Mouse (Mus musculus): ENCODE results near the gene Rgs8. TPM values are rescaled to one million over a fixed set of nuclear protein-coding genes. Genes with fewer than 3 reads are reported as not detected.

The Rgs8 gene
- polyA plus RNA-seq, 1 experiment from 2014 or later, result 46.9 TPM

- Histone ChIP-seq H3K36me3 (replicated peaks) (no peaks in the 10 kb centered on the region), H3K9ac (peak overlapping the region; percentile 47; the same call in 1 of the 2 replicates), H3K27ac (no peak overlapping the region), H3K4me1 (peaks cover 80% of the 10 kb centered on the region), H3K4me3 (peak overlapping the region; percentile 53), H3K9me3 (no peaks in the 10 kb centered on the region), H3K4me2 (peak overlapping the region; percentile 84), H3K27me3 (replicated peaks) (no peaks in the 10 kb centered on the region)
- ATAC-seq (replicated peaks), result no peak
- WGBS, result 26% methylated on average over 13 of the region's 13 CpGs
Measured at GRCm38 (mm10) chr1:153739437-153740015, 86.7 kb downstream of the Rgs8 start.

- H3K9ac ChIP-seq, result peak within 1 kb of the TSS; percentile 47
- ATAC-seq (replicated peaks), result peak; percentile 65
- no peaks in the 10 kb centered on the region for H3K36me3 ChIP-seq (replicated peaks)
- H3K27me3 ChIP-seq (replicated peaks), result no peaks in the 10 kb centered on the region
- under 1% methylated on average over 28 of the region's 28 CpGs for WGBS
- H3K4me2 ChIP-seq, result peak within 1 kb of the TSS; percentile 84
- no peak within 1 kb of the TSS for H3K27ac ChIP-seq
- H3K9me3 ChIP-seq, result no peaks in the 10 kb centered on the region
- peak within 1 kb of the TSS; percentile 53 for H3K4me3 ChIP-seq
- H3K4me1 ChIP-seq, result peaks cover 80% of the 10 kb centered on the region
Measured at GRCm38 (mm10) chr1:153740145-153740544, 87.3 kb downstream of the Rgs8 start, which contains the start of gene Rgs16. TSS of gene Rgs16 (plus strand) at chr1:153740349.

DNA sequence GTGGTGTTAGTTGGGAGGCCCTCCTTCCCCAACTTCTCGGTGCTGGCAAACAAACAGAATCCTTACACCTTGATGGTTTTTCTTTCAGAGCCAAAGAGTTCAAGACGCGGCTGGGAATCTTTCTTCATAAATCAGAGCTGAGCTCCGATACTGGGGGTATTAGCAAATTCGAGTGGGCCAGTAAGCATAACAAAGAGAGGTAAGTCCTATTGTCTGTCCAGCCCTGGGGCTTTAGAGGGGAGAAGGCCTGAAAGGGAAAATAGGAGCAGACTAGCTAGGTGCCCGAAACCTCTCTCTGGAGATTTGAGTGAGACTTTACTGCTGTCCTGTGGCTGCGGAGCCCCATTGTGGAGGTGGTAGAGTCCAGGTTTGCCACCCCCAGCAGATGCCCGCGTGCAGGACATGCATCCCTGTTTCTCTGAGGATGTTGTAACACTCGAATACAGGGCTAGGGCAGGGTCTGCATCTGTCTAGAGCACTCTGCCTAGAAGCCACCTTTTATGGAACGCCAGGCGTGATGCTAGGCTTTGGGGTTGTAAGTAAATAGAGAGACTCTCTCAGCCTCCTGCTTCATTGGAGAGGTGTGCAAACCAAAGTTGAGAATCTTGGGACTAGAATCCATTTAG, 88.1 kb downstream of the Rgs8 start:
- H3K9ac ChIP-seq, result peak overlapping the region; percentile 47; the same call in 1 of the 2 replicates

GRCm38 (mm10) chr1:153741551-153742316, 88.9 kb downstream of the Rgs8 start:
- no peak for ATAC-seq (replicated peaks)
- H3K4me3 ChIP-seq, result peak overlapping the region; percentile 53
- WGBS, result 59% methylated on average over 18 of the region's 18 CpGs
- H3K36me3 ChIP-seq (replicated peaks), result no peaks in the 10 kb centered on the region
- H3K27me3 ChIP-seq (replicated peaks), result no peaks in the 10 kb centered on the region
- H3K9ac ChIP-seq, result no peak overlapping the region
- no peaks in the 10 kb centered on the region for H3K9me3 ChIP-seq
- peak overlapping the region; percentile 84 for H3K4me2 ChIP-seq
- H3K4me1 ChIP-seq, result peaks cover 70% of the 10 kb centered on the region
- H3K27ac ChIP-seq, result no peak overlapping the region

More for the DNA sequence above, 88.1 kb downstream of the Rgs8 start:
- WGBS, result 22% methylated on average over 12 of the region's 12 CpGs
- Histone ChIP-seq H3K4me1 (peaks cover 79% of the 10 kb centered on the region), H3K27me3 (replicated peaks) (no peaks in the 10 kb centered on the region), H3K36me3 (replicated peaks) (no peaks in the 10 kb centered on the region), H3K4me3 (peak overlapping the region; percentile 53), H3K9me3 (no peaks in the 10 kb centered on the region), H3K4me2 (peak overlapping the region; percentile 84), H3K27ac (no peak overlapping the region)
- ATAC-seq (replicated peaks), result no peak

- 60% methylated on average over 11 of the region's 11 CpGs for WGBS
- peak overlapping the region; percentile 84 for H3K4me2 ChIP-seq
- ATAC-seq (replicated peaks), result no peak
Measured at GRCm38 (mm10) chr1:153742374-153743155, 89.7 kb downstream of the Rgs8 start.

DNA sequence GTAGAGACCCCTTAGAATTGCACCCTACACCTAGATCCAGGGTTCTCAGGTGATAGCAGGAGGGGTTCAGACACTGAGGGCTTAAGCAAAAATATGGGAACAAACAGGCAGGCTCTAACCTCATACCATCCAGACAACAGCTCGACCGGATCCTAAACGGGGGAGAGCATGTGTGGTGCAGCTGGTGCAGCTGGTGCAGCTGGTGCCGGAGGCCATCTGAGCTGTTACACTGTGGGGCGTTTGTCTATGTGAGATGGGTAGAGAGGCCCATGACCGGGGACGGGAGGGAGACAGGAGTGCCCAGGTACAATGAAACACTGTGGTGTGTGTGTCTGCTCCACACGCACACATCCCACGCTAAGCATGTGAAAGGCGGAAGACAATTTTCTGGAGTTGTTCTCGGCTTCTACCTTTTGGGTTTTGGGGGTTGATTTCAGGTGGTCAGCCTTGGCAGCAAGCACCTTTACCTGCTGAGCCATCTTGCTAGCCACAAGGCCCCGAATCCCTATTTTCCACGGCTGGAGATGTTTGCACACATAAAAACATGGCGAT, 93.4 kb downstream of the Rgs8 start:
- no peak overlapping the region for H3K9ac ChIP-seq
- no peak; the same call in 1 of the 2 replicates for ATAC-seq (replicated peaks)
- 69% methylated on average over 14 of the region's 14 CpGs for WGBS
- no peaks in the 10 kb centered on the region for H3K27me3 ChIP-seq (replicated peaks)
- H3K4me3 ChIP-seq, result no peak overlapping the region
- no peaks in the 10 kb centered on the region for H3K36me3 ChIP-seq (replicated peaks)
- H3K27ac ChIP-seq, result no peak overlapping the region
- peaks cover 53% of the 10 kb centered on the region for H3K4me1 ChIP-seq
- H3K9me3 ChIP-seq, result no peaks in the 10 kb centered on the region
- H3K4me2 ChIP-seq, result no peak overlapping the region

More at GRCm38 (mm10) chr1:153742374-153743155, 89.7 kb downstream of the Rgs8 start:
- Histone ChIP-seq H3K4me1 (peaks cover 65% of the 10 kb centered on the region), H3K9ac (no peak overlapping the region), H3K27me3 (replicated peaks) (no peaks in the 10 kb centered on the region), H3K27ac (no peak overlapping the region), H3K9me3 (no peaks in the 10 kb centered on the region), H3K4me3 (peak overlapping the region; percentile 53; the same call in 1 of the 2 replicates), H3K36me3 (replicated peaks) (no peaks in the 10 kb centered on the region)

- no peak overlapping the region for H3K4me3 ChIP-seq
- ATAC-seq (replicated peaks), result no peak
- no peaks in the 10 kb centered on the region for H3K9me3 ChIP-seq
- 3% methylated on average over 12 of the region's 12 CpGs for WGBS
- H3K9ac ChIP-seq, result no peak overlapping the region
- no peaks in the 10 kb centered on the region for H3K27me3 ChIP-seq (replicated peaks)
- H3K36me3 ChIP-seq (replicated peaks), result no peaks in the 10 kb centered on the region
- H3K4me1 ChIP-seq, result peaks cover 53% of the 10 kb centered on the region
- no peak overlapping the region for H3K4me2 ChIP-seq
- H3K27ac ChIP-seq, result no peak overlapping the region
Measured at GRCm38 (mm10) chr1:153746728-153747127, 93.9 kb downstream of the Rgs8 start.

GRCm38 (mm10) chr1:153747861-153748530, 95.2 kb downstream of the Rgs8 start:
- Histone ChIP-seq H3K27me3 (replicated peaks) (no peaks in the 10 kb centered on the region), H3K4me1 (peaks cover 53% of the 10 kb centered on the region), H3K4me3 (no peak overlapping the region), H3K27ac (no peak overlapping the region), H3K9ac (no peak overlapping the region), H3K4me2 (no peak overlapping the region), H3K9me3 (no peaks in the 10 kb centered on the region), H3K36me3 (replicated peaks) (no peaks in the 10 kb centered on the region)
- 71% methylated on average over 12 of the region's 12 CpGs for WGBS
- no peak for ATAC-seq (replicated peaks)

GRCm38 (mm10) chr1:153748549-153748948, 95.7 kb downstream of the Rgs8 start:
- Histone ChIP-seq H3K27ac (peak overlapping the region; percentile 90; the same call in 1 of the 2 replicates), H3K4me1 (peaks cover 48% of the 10 kb centered on the region), H3K4me3 (no peak overlapping the region), H3K9me3 (no peaks in the 10 kb centered on the region), H3K9ac (no peak overlapping the region), H3K36me3 (replicated peaks) (peaks cover under 1% of the 10 kb centered on the region; the same call in 1 of the 2 replicates), H3K4me2 (peak overlapping the region; percentile 57; the same call in 1 of the 2 replicates), H3K27me3 (replicated peaks) (no peaks in the 10 kb centered on the region)
- 0% methylated on average over 1 of the region's 1 CpGs for WGBS
- no peak for ATAC-seq (replicated peaks)

- peaks cover 8% of the 10 kb centered on the region; the same call in 1 of the 2 replicates for H3K36me3 ChIP-seq (replicated peaks)
- peaks cover 42% of the 10 kb centered on the region for H3K4me1 ChIP-seq
- ATAC-seq (replicated peaks), result peak; percentile 70
Measured at GRCm38 (mm10) chr1:153749211-153749801, 96.5 kb downstream of the Rgs8 start, which contains the start of gene Rnasel. TSS of gene Rnasel (plus strand) at chr1:153749426.

More at GRCm38 (mm10) chr1:153749211-153749801, 96.5 kb downstream of the Rgs8 start, which contains the start of gene Rnasel:
- Histone ChIP-seq H3K4me2 (peak within 1 kb of the TSS; percentile 57), H3K4me3 (peak within 1 kb of the TSS; percentile 49), H3K27ac (peak within 1 kb of the TSS; percentile 90), H3K9me3 (no peaks in the 10 kb centered on the region), H3K27me3 (replicated peaks) (no peaks in the 10 kb centered on the region), H3K9ac (peak within 1 kb of the TSS; percentile 82)
- 2% methylated on average over 18 of the region's 18 CpGs for WGBS
